Mouse (Mus musculus) CD4-positive, CD25-positive, alpha-beta regulatory T cell, adult 2 months (primary cell): ENCODE measurements around the gene Gdf11.

Source experiments
- DNase-seq: peaks from one replicate; pipeline ENCODE4 v3.0.0-alpha.2; 2012; ENCODE audit warnings: low read depth, low spot score

The Gdf11 gene

DNA sequence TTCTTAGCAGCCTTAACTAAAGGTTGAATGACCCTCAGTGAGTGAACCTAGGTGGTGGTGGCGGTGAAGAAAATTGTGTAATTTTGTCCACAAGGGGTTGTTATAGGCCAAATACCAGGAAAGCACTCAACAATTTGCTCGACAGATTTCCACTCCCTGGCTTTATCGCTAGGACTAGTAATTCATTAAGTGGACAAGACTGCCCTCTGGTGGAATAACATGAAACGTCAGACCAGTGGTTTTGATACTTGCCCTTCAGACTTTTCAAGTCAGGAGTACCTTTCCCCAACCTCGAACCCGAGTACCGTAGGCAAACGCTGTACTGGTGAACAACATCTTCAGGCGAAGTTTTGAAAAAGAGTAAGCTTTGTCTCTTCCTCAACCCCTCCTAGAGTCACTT lies 3.9 kb upstream of the Gdf11 start:
- peak; percentile 90 for DNase-seq

DNA sequence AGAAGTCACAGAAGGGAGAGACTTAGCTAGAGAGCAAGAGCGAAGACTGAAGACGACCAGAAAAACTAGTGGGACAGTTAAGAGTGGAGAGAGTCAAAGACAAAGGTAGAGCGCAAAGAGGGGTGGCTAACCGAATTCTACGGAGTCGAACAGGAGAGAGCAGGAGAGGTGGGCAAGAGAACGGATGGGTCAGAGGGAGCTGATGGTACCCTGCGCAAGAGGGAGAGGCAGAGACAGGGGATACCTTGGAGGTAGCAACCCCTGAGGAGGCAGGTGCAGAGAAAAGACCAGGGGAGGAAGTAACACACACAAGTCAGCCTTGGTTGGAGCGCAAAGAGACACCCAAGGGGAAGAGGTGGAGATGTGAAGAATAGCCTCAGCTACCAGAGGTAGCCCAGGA lies 728 bp upstream of the Gdf11 start:
- peak; percentile 39 for DNase-seq

DNA sequence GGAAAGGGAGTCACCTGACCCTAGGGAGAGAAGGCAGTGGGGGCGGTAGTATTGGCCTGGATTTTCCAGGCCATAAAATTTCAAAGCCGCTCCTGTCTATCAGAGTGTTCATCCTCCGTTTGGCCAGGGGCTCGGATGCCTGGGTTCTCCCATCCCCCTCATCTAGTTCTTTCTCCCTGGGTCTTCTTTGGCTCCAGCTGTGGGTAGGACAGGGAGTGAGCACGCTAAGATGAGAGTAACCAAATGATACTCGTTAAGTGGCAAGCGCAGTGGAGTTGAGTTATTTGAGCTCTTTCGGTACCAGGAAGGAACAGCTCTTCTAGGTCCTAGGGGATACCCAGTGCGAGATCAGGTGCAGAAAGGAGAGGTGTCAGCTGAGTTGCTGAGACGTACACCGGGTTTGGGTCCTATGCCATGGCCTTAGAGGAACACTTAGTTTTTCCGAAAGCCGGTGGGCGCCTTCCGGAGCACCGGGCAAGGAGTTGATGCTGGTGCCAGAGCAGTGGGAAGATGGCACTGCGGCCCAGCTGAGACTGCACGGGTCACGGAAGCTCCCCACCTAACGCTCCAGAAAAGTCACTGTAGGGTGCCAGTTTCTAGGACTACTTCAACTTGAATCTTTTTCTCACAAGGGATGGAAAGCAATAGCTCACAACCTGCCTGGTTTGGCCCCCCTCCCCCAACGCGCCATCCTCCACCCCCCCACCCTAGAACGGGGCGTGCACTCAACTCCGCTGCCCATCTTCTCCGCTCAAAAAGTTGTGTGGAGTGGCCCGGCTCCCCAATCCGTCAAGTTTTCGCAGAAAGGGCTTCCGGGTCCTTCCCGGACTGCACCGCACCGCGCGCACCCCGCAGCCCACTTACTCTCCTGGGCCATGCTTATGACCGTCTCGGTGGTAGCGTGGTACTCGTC lies 879 bp downstream of the Gdf11 start:
- DNase-seq: peak; percentile 42

DNA sequence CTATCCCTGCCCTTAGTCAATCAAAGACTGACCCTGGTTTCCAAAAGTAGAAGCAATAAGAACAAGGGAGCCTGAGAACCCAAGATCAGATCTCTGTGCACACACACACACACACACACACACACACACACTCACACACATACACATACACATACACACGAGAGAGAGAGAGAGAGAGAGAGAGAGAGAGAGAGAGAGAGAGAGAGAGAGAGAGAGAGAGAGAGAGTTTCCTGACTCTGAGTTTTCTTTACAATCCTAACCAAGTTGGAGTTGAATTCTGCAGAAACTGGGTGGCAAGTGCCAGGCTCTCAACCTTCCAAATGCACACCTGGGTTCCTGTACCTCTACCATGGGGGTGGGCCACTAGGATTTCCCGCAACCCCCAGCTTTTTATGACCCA lies 1.7 kb downstream of the Gdf11 start:
- DNase-seq: no peak

DNA sequence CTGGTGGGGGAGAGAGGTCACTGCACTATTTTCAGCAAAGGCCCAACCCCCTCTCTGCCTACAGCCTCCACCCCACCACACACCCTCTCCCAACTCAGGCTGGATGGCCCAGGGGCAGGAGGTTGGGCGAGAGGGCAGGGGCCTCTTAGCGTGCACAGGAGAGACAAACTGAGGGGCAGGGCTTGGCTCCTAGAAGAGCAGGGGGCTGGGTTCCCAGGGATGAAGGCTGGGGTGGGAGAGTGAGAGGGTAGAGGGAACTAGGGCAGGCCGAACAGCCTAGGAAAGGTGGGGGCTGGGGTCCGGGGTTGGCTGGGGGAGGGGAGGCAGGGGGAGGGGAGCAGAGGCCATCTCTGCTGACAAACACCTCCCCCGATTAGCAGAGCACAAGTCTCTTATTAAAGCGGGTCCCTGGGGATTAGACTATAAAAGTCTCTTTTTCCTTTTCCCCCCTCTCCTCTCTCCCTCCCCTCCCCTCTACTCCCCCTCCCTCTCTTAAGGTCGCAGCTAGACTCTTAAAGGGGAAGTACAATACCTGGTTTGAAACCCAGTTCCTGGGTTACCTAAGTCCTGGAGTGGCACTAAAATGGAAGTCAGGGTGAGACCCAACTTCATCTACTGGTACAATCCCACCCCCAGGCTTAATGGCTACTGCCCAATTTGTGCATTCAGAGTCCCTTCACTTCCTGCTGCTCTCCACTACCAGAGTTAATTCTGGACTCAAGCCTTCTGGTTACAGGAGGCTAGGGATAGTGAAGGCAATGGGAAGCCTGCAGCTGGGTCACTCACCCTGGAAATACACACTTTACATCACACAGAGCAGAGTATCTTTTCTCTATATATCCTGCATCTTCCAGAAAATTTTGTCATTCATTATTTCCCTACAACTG lies 2.3 kb downstream of the Gdf11 start:
- DNase-seq: no peak

DNA sequence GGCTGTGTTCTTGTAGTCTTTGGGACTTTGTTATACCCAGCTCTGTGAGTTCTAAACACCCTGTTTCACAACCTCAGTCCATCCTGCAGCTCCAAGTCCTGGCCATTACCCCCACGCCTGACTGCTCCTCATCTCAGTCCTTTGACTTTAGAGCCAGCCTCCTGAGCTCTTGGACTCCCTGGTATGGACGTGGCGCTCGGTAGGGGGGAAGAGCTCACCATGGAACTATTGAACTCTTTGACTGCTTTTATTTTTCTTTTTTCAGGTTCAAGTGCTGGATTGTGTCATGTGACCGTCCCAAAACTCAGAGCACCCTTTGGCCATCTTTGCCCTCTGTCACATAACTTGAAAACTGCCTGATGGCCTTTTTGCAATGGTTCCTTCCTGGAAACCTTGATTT lies 9.5 kb downstream of the Gdf11 start:
- DNase-seq: no peak

DNA sequence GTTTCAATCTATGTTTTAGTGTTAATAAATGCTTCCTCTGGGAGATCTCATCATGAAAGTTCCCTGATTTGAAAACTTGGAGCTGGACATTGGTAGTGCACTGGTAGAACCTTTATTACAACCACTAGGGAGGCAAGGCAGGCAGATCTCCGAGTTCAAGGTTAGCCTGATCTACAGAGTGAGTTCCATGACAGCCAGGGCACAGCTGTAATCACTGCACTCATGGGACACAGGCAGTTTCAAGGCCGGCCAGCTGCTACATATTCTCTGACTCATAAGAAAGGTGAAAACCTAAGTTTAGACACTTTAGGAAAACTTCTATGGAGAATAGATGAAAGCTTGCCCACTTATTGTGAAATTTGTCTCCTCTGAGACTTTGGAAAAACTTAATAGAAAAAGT lies 12.7 kb downstream of the Gdf11 start:
- DNase-seq: no peak

DNA sequence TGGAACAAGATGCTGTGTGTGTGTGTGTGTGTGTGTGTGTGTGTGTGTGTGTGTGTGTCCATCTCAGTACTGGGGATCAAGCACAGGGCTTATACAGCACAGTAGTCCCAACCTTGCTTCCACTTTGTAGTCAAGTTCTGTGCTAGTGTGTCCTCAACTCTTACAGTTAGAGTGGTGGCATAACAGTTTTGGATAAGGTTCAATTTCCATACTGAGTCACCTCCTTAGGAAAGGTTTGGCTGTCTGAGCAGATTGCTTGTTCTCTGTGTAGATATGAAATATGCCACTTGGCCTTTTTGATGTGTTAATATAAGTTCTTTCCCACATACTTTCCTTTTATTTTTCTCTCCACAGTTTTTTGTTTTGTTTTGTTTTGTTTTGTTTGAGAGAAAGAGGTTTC lies 13.2 kb downstream of the Gdf11 start:
- DNase-seq: no peak

DNA sequence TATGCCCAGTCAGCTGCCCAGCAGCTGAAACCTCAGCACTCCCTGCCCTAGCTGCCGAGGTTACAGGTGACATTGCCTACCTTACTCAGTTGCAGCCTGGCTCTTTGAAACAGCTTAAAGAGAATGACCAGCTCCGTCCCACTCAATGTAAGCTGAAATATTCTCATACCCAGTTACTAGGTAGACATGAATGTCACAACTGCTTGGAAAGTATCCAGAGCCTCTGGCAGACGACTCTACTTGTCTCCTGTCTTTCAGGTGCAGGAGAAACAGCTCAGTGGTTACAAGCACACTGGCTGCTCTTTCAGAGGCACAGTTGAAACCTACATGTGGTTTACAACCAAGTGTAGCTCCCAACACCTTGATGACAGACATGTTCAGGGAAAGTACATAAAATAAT lies 21.2 kb downstream of the Gdf11 start:
- no peak for DNase-seq

DNA sequence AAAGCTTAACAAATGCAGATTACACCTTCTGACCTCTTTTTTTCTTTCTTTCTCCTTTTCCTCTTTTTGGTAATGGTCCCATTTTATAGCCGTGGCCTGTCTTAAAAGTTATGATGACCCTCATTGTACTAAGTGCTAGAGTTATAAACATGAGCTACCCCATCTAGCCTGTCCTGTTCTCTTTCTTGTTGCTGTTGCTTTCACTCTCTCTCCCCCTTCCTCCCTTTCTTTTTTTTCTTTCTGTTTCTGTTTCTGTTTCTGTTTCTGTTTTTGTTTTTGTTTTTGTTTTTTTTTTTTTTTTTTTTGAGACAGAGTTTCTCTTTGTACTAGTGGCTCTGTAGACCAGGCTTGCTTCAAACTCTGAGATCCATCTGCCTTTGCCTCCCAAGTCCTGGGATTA lies 25.0 kb downstream of the Gdf11 start:
- DNase-seq: no peak

DNA sequence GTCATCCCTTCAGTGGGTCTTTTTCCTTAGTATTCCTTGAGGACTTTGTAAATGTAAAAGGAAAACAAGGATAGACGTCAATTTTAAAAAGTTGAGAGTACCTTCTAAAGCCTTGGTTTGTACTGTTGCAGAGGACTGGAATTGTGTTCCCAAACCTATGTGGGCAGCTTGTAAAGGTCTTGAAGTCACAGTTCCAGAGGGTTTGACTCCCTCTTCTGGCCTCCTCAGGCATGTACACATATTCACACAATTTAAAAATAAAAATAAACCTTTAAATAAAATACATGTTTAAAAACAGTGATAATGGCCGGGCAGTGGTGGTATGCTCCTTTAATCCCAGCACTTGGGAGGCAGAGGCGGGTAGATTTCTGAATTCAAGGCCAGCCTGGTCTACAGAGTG lies 25.5 kb downstream of the Gdf11 start:
- DNase-seq: peak; percentile 37

DNA sequence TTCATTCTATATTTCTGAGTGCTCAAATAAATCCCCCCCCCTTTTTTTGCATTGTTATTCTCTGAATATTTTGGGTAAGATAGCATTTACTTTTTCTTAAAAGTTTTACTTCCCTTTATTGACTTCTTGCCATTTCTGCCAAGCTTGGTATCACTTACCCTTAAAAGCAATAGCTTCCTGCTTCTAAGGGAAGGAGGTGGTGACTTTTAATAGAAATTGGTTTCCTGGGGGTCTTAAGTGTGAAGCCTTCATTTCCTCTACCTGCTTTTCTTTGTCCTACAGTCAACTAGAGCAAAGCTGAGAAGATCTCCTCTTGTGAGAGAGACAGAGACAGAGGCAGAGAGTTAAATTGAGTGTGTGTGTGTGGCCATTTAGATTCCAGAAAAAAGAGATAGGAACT lies 30.3 kb downstream of the Gdf11 start:
- DNase-seq: no peak

DNA sequence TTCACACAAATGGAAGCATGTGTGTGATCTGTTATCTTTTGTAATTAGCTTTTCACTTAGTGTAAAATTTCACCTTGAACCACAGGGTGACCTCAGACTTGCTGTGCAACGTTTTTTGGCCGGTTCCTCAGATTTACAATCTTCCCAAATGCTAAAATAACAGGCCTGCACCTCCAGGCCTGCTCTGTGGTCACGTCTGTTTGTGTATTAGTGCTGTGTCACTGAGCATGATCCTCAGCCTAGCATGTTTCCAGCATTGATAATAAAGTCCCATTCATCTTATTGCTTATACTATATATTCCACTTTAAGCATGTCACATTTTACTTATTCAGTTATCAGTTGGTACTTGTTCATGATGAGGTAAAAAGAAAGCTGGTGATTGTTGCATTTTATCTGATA lies 41.2 kb downstream of the Gdf11 start:
- DNase-seq: no peak

DNA sequence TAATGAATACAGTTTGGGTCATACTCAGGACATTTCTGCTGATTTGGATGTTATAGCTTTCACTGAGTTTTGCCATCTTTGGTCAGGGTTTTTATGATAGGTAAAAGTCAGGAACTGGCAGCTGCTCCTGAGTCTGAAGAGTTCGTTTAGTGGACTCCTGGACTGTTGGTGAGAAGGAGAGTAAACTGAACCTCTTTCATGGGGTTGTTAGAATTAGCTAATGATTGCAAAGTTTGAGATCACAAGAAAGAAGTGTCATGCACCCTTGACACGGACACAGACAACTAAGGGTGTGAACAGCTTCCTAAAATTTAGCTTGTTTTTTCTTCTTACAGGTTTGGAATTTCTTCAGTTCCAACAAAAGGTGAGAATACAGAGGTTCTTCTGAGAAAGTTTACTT lies 43.1 kb downstream of the Gdf11 start:
- no peak for DNase-seq

DNA sequence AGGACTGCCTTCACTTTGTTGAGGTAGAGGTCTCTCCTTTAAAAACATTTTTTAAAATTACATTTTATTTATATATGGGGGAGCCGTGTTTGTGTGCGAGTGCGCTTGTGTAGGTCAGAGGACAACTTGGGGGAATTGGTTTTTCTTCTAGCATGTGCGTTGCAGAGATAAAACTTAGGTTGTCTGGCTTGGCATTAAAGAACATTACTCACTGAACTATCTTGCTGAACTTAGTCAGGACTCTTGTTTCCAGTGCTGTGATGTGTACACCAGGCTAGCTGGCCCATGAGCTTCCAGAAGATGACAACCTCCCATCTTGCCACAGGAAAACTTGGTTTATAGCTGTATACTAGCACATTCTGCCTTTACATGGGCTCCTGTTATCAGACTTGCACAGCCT lies 44.9 kb downstream of the Gdf11 start:
- DNase-seq: no peak

DNA sequence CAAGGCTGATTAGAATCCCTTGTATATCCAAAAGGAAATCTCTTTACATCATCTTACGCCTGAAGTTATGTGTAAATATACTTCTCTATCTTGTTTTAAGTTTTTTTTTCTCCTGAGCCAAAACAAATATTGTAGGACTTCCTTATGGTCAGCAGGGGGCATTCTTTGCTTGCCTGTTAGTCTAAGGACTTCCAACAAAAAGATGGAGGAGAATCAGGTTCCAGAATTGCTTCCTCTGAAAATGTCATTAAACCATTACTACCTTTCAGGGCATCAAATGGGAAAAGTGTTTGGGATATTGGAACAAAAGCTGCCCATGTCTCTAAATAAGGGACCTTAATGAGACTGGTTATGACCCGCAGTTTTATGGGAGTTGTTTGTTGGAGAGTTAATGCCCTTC lies 46.0 kb downstream of the Gdf11 start:
- peak; percentile 51 for DNase-seq

DNA sequence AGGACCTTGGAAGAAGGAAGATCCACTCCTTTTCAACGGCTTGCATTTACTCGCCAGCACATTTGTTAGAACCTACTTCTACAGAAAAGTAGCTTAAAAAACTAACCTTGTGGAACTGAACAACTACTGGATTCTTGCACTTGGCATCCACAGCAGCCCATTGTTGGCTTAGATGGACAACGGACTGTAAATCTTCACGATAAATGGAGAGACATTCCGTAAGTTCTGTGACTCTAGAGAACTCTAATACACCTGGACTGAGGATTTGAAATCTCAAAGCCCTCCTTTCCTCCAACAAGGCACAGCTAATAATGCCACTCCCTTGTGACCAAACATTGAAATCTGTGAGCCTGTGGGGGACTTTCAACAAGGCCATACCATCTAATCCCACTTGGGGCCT lies 48.3 kb downstream of the Gdf11 start:
- DNase-seq: no peak

DNA sequence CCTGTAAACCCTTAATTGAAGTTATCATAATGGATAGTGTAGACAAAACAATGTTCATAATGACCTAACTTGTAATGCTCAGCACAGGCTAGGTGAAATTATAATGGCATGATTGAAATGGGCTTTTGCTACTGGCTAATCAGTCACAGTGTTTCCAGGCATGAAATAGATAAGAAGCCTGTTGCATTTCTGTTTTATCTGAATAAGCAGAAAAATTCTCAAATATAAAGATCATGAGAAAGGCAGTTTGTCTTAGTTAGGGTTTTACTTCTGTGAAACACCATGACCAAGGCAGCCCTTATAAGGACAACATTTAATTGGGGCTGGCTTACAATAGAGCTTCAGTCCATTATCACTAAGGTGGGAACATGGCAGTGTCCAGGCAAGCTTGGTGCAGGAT lies 50.9 kb downstream of the Gdf11 start:
- no peak for DNase-seq

DNA sequence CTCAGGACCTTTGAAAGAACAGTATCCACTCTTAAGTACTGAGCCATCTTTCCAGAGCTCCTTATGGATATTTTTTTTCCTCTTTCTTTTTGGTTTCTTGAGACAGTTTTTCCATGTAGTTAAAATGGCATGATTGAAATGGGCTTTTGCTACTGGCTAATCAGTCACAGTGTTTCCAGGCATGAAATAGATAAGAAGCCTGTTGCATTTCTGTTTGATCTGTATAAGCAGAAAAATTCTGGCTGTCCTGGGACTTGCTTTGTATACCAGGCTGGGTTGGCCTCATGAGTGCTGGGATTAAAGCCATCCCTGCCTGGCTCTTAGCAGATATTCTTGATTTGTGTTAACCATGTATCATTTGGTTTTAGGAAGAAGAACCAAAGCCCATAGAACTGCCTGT lies 52.1 kb downstream of the Gdf11 start:
- DNase-seq: no peak

DNA sequence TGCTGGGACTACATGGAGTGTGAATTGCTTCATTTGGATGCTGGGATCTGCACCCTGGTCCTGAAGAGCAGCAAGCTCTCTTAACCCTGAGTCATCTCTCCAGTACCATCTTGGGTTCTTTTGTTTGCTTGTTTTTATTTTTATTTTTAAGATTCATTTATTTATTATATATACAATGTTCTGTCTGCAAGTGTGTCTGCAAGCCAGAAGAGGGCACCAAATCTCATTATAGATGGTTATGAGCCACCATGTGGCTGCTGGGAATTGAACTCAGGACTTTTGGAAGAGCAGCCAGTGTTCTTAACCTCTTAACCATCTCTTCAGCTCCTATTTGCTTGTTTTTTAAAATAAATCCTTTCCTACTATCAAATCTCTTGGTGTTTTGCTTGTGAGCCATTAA lies 54.1 kb downstream of the Gdf11 start:
- DNase-seq: no peak
